Mouse (Mus musculus) brain, embryonic 18.5 days (tissue): ENCODE data around the gene S100a2.

Experiments used
- DNase-seq: peaks from one replicate; pipeline ENCODE4 v3.0.0-alpha.2; 2012; ENCODE audit warnings: low read depth, low spot score

Gene S100a2

GRCm38 (mm10) chr3:90589947-90590346, at the start of gene S100a2:
Gene S100a2, plus strand, starts transcription at chr3:90590247.
- no peak for DNase-seq

GRCm38 (mm10) chr3:90540904-90541303, 49.1 kb upstream of the S100a2 start:
- no peak for DNase-seq

- no peak for DNase-seq
Observed at GRCm38 (mm10) chr3:90549676-90550420, 40.2 kb upstream of the S100a2 start.

GRCm38 (mm10) chr3:90550421-90550790, 39.6 kb upstream of the S100a2 start:
- no peak for DNase-seq

- DNase-seq: no peak
Observed at GRCm38 (mm10) chr3:90552231-90552630, 37.8 kb upstream of the S100a2 start.

GRCm38 (mm10) chr3:90555954-90556353, 34.1 kb upstream of the S100a2 start:
- peak; percentile 46 for DNase-seq

GRCm38 (mm10) chr3:90560008-90560628, 29.9 kb upstream of the S100a2 start, which contains the start of gene S100a3:
Gene S100a3, plus strand, starts transcription at chr3:90560578.
- DNase-seq: no peak

GRCm38 (mm10) chr3:90574691-90575090, 15.4 kb upstream of the S100a2 start:
- DNase-seq: no peak

- no peak for DNase-seq
Observed at GRCm38 (mm10) chr3:90575320-90575719, 14.7 kb upstream of the S100a2 start.

- no peak for DNase-seq
Observed at GRCm38 (mm10) chr3:90576351-90577001, 13.6 kb upstream of the S100a2 start.

- DNase-seq: no peak
Observed at GRCm38 (mm10) chr3:90579433-90579832, 10.6 kb upstream of the S100a2 start.

GRCm38 (mm10) chr3:90581141-90581540, 8.9 kb upstream of the S100a2 start:
- DNase-seq: no peak

- no peak for DNase-seq
Observed at GRCm38 (mm10) chr3:90582156-90582555, 7.9 kb upstream of the S100a2 start.

GRCm38 (mm10) chr3:90582556-90582955, 7.5 kb upstream of the S100a2 start:
- DNase-seq: no peak

- DNase-seq: no peak
Observed at GRCm38 (mm10) chr3:90583893-90584292, 6.2 kb upstream of the S100a2 start.

- DNase-seq: no peak
Observed at GRCm38 (mm10) chr3:90585595-90585994, 4.5 kb upstream of the S100a2 start.

- DNase-seq: no peak
Observed at GRCm38 (mm10) chr3:90586016-90586643, 3.9 kb upstream of the S100a2 start.

GRCm38 (mm10) chr3:90586906-90587305, 3.1 kb upstream of the S100a2 start:
- DNase-seq: no peak

- DNase-seq: no peak
Observed at GRCm38 (mm10) chr3:90587361-90588101, 2.5 kb upstream of the S100a2 start.

- DNase-seq: no peak
Observed at GRCm38 (mm10) chr3:90589390-90589789, 657 bp upstream of the S100a2 start.

GRCm38 (mm10) chr3:90594466-90594865, 4.4 kb downstream of the S100a2 start:
- no peak for DNase-seq

GRCm38 (mm10) chr3:90595556-90595955, 5.5 kb downstream of the S100a2 start:
- DNase-seq: no peak
